Mouse (Mus musculus): ENCODE results near the gene Col9a2.

Col9a2 gene

GRCm38 (mm10) chr4:121090211-121090610, 51.0 kb downstream of the Col9a2 start:
- DNase-seq: no peak

- DNase-seq: peak; percentile 90
Measured at GRCm38 (mm10) chr4:121097650-121098378, 58.6 kb downstream of the Col9a2 start, which contains the start of gene Zmpste24. TSS of gene Zmpste24 (minus strand) at chr4:121098241.

DNA sequence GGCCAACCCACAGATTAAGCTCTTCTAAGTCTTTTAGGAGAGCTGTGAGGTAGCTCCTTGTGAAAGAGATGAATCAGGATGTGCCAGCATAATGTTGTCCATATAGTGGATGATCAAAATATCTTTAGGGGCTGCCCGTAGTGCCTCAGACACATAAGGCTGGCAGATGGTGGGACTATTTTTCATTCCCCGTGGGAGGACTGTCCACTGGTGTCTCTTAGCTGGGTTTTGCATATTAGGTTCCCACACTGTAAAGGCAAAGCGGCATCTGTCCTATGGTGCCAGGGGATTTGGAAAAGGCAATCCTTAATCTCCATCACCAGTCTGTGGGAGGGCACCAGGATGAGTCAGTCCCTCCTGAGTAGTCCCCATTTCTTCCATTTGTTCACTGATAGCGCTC, 64.1 kb downstream of the Col9a2 start:
- DNase-seq: no peak

All from lung, postnatal 36 days (tissue).